Mouse (Mus musculus): Measurements from ENCODE around the gene Zfp874a. TPM values are rescaled to one million over a fixed set of nuclear protein-coding genes. Genes with fewer than 3 reads are reported as not detected.

Zfp874a gene
- polyA plus RNA-seq, 1 experiment from 2014 or later: 6.8 TPM

Other genes with a start within 250 kb of the Zfp874a start
- gene Zfp458, start 173.2 kb downstream of the Zfp874a start, polyA plus RNA-seq (2016; fragmentation: Nextera tagmentation; extraction: Ambion mirVana): 2.7 and 3.3 TPM in 2 replicates
- gene Zfp457, start 145.1 kb downstream of the Zfp874a start, polyA plus RNA-seq (2016; fragmentation: Nextera tagmentation; extraction: Ambion mirVana): 0.41 and 0.71 TPM in 2 replicates
- gene Zfp595, start 119.1 kb downstream of the Zfp874a start, polyA plus RNA-seq (2016; fragmentation: Nextera tagmentation; extraction: Ambion mirVana): 1.5 and 1.9 TPM in 2 replicates
- 0.84 TPM in 1 of 2 replicates, not detected in the other for gene Gm28044, start 91.1 kb downstream of the Zfp874a start, polyA plus RNA-seq (2016; fragmentation: Nextera tagmentation; extraction: Ambion mirVana)
- 0.94 and 0.98 TPM in 2 replicates for gene Zfp953, start 91.0 kb downstream of the Zfp874a start, polyA plus RNA-seq (2016; fragmentation: Nextera tagmentation; extraction: Ambion mirVana)
- 0.29 TPM in 1 of 2 replicates, not detected in the other for gene Gm28041, start 75.9 kb downstream of the Zfp874a start, polyA plus RNA-seq (2016; fragmentation: Nextera tagmentation; extraction: Ambion mirVana)
- 0.83 and 1.2 TPM in 2 replicates for gene Zfp456, start 75.8 kb downstream of the Zfp874a start, polyA plus RNA-seq (2016; fragmentation: Nextera tagmentation; extraction: Ambion mirVana)
- 2.9 and 4.3 TPM in 2 replicates for gene Zfp429, start 51.8 kb downstream of the Zfp874a start, polyA plus RNA-seq (2016; fragmentation: Nextera tagmentation; extraction: Ambion mirVana)
- gene Zfp459, start 30.2 kb downstream of the Zfp874a start, polyA plus RNA-seq (2016; fragmentation: Nextera tagmentation; extraction: Ambion mirVana): 0.42 and 0.46 TPM in 2 replicates
- gene Zfp874b, start 32.6 kb upstream of the Zfp874a start, polyA plus RNA-seq (2016; fragmentation: Nextera tagmentation; extraction: Ambion mirVana): 2.0 and 2.7 TPM in 2 replicates
- gene Zfp58, start 48.9 kb upstream of the Zfp874a start, polyA plus RNA-seq (2016; fragmentation: Nextera tagmentation; extraction: Ambion mirVana): 16.7 and 16.8 TPM in 2 replicates
- gene Gm26965, start 74.5 kb upstream of the Zfp874a start, polyA plus RNA-seq (2016; fragmentation: Nextera tagmentation; extraction: Ambion mirVana): 0.22 and 0.46 TPM in 2 replicates
- 32.7 and 36.7 TPM in 2 replicates for gene Zfp87, start 74.6 kb upstream of the Zfp874a start, polyA plus RNA-seq (2016; fragmentation: Nextera tagmentation; extraction: Ambion mirVana)
- 17.7 and 19.6 TPM in 2 replicates for gene Zfp748, start 102.2 kb upstream of the Zfp874a start, polyA plus RNA-seq (2016; fragmentation: Nextera tagmentation; extraction: Ambion mirVana)
- gene Zfp729b, start 158.1 kb upstream of the Zfp874a start, polyA plus RNA-seq (2016; fragmentation: Nextera tagmentation; extraction: Ambion mirVana): 3.4 and 4.1 TPM in 2 replicates
- 0.29 TPM in 1 of 2 replicates, not detected in the other for gene Gm49345, start 186.1 kb upstream of the Zfp874a start, polyA plus RNA-seq (2016; fragmentation: Nextera tagmentation; extraction: Ambion mirVana)
- 3.0 and 4.7 TPM in 2 replicates for gene Zfp729a, start 186.2 kb upstream of the Zfp874a start, polyA plus RNA-seq (2016; fragmentation: Nextera tagmentation; extraction: Ambion mirVana)
- 16.7 and 17.4 TPM in 2 replicates for gene Zfp738, start 235.4 kb upstream of the Zfp874a start, polyA plus RNA-seq (2016; fragmentation: Nextera tagmentation; extraction: Ambion mirVana)